Mouse (Mus musculus) G1E (cell line): ENCODE results near the gene Gm10282.

ENCODE experiments used
- CTCF ChIP-seq: IDR thresholded peaks from 2 replicates; pipeline ENCODE4 v1.5.1; 2012; ENCODE audit warnings: low read depth, low read length, inconsistent platforms, mixed read lengths
- GATA1 ChIP-seq: IDR thresholded peaks from 2 replicates; pipeline ENCODE4 v1.6.1; 2012; ENCODE audit warnings: borderline replicate concordance, low read length, inconsistent platforms, mixed read lengths
- GATA2 ChIP-seq: IDR thresholded peaks from 2 replicates; pipeline ENCODE4 v1.6.1; 2012; ENCODE audit warnings: low read depth, low read length, inconsistent platforms, borderline replicate concordance
- POLR2AphosphoS5 ChIP-seq: IDR thresholded peaks from 2 replicates; pipeline ENCODE4 v1.6.1; 2012; ENCODE audit warnings: low read depth, low read length, inconsistent platforms; ENCODE audit not compliant: insufficient replicate concordance
- TAL1 ChIP-seq: conservative IDR thresholded peaks from 2 replicates; pipeline ENCODE4 v1.6.1; 2012; ENCODE audit warnings: low read depth, low read length, inconsistent platforms, mixed read lengths

- no peak for TF ChIP-seq CTCF
- no peak for TF ChIP-seq GATA1
- TF ChIP-seq TAL1 = no peak
- TF ChIP-seq POLR2AphosphoS5 = no peak
- no peak for TF ChIP-seq GATA2
Observed at GRCm38 (mm10) chr8:72279151-72279550, 25.9 kb downstream of the Gm10282 start.
